Mouse (Mus musculus) CH12F3 (cell line): ENCODE data around the gene Ajap1.

Experiments used
- in situ Hi-C: fragments of 300-500 bp; cut with MboI; formaldehyde crosslinking; loops from 2 replicates; pipeline ENCODE4 v1.14.3; 2020; ENCODE audit warnings: low sequenced_read_pairs

The Ajap1 gene

GRCm38 (mm10) chr4:153358243-153358550, 124.4 kb downstream of the Ajap1 start:
- in situ Hi-C loops: no loop called here

GRCm38 (mm10) chr4:153357539-153358242, 124.9 kb downstream of the Ajap1 start:
- in situ Hi-C loops: no loop called here

GRCm38 (mm10) chr4:153356236-153356635, 126.4 kb downstream of the Ajap1 start:
- in situ Hi-C loops: no loop called here

GRCm38 (mm10) chr4:153344999-153345398, 137.6 kb downstream of the Ajap1 start:
- in situ Hi-C loops: no loop called here

GRCm38 (mm10) chr4:153340887-153341286, 141.7 kb downstream of the Ajap1 start:
- in situ Hi-C loops: no loop called here

GRCm38 (mm10) chr4:153335301-153335799, 147.3 kb downstream of the Ajap1 start:
- in situ Hi-C loops: no loop called here

- in situ Hi-C loops: no loop called here
Measured at GRCm38 (mm10) chr4:153327809-153328208, 154.8 kb downstream of the Ajap1 start.
